Mouse (Mus musculus) CD4-positive, CD25-positive, alpha-beta regulatory T cell, adult 2 months (primary cell): Measurements from ENCODE around the gene Dact3.

Source experiments
- DNase-seq: peaks from one replicate; pipeline ENCODE4 v3.0.0-alpha.2; 2012; ENCODE audit warnings: low read depth, low spot score

The Dact3 gene

DNA sequence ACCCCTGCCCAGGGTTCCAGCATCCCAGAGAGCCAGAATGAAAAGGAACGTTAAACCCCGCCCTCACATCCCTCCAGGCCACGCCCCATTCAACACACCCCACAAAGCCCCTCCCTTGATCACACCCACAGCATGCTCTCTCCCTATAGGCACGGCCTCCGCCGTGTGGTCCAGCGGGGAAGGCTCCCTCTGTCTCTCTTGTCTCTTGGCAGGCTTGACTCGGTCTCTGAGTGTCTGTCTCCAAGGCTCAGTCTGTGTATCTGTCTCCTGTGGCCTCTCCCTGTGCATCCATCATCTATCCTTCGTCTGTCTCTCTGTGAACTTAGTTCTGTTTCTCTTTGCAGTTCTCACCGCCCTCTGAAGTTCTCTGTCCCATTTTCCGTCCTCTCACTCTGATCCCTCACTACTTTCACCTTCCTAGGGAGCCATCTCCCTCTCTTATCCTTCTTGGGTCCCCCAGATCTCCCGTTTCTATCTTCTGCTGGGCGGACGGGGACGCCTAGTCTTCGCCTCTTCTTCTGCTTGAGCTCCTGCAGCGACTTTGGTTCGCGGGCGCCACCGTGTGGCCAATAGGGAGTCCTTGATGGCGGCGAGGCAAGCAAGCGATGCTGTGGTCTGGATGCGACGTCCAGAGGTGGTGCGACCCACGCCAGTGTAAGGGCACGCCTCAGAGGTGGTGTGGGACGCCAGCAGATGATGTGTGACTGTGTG is 16.7 kb downstream of the Dact3 start, which contains the start of gene Gng8:
Gene Gng8 (plus strand): TSS at position 146 of the 711 bp plus-strand sequence.
- peak; percentile 93 for DNase-seq

GRCm38 (mm10) chr7:16892352-16892730 is 17.2 kb downstream of the Dact3 start:
- DNase-seq: no peak

GRCm38 (mm10) chr7:16893612-16894011 is 18.5 kb downstream of the Dact3 start:
- DNase-seq: no peak

DNA sequence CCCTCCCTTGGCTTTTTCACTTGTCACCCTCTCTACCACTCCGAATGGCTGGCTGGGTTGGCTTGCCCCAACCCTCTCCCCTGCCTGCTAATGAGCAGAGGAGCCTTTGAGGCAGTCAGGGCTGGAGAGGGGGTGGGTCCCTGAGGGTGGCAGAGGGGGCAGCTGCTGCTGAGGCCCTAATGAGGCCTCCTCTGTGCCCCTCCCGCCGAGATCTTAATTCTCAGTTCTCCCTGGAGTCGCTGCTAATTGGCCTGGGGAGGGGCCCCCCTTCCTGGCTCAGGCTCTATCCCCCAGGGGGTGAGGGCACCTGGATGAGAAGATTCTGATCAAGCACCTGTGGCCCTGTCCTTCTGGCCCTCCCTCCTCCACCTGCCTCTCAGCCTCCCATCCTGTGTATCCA is 19.2 kb downstream of the Dact3 start:
- no peak for DNase-seq

DNA sequence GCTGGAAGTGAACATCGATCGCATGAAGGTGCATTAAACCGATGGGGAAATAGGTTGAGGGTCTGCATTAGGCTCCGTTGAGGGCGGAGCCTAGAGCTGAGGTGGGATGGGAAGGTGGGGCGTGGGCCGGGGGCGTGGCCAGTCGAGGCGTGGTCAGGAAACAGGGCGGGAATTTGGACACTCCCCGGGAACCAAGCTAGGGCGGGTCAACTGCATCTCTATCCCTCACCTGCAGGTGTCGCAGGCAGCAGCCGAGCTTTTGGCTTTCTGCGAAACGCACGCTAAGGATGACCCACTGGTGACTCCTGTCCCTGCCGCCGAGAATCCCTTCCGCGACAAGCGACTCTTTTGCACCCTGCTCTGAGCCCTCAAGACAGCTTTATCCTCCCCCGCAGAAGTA is 19.9 kb downstream of the Dact3 start:
- peak; percentile 81 for DNase-seq

DNA sequence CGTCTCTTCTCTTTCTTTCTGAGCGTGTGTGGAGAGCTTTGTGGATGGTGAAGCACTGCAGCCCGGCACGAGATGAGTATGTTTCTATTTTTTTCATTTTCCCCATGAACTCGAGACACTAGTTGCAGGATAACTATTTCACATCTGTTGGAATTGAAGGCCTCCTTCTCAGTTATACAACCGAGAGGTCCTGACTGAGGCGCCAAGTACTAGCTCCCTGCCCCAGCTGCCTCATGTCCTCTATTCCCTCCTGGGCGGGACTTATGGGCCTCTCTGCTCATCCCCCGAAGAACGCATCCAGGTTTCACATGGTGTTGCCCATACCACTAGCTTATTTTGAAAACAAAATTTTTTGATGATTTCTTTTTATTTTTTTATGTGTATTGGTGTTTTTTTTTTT is 20.4 kb downstream of the Dact3 start:
- no peak for DNase-seq

- DNase-seq: no peak
These were observed 25.4 kb downstream of the Dact3 start for GRCm38 (mm10) chr7:16900526-16900925.

- no peak for DNase-seq
These were observed 28.4 kb downstream of the Dact3 start for GRCm38 (mm10) chr7:16903439-16903955.

- DNase-seq: no peak
These were observed 29.1 kb downstream of the Dact3 start for GRCm38 (mm10) chr7:16904120-16904675.

- peak; percentile 56 for DNase-seq
These were observed 30.4 kb downstream of the Dact3 start for GRCm38 (mm10) chr7:16905491-16906021.

DNA sequence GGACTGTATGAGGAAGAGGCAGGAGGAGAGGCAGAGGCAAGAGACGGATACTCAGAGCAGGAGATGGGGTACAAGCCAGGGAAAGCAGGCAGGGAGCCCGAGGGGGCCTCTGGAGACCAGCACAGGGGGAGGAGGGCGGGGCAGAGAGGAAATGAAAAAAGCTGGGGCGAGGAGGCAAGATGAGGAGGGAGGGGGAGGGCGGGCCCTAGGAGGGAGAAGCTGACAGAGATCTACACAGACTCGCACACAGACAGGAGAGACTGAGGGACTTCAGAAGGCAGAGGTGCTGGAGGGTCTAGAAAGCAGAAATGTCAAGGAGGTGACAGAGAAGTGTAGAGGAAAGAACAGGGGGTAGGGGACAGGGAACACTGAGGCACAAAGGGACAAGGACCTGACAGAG is 31.2 kb downstream of the Dact3 start, which contains the start of gene Ptgir:
Gene Ptgir (plus strand): TSS at position 210 of the 400 bp plus-strand sequence.
- peak; percentile 72 for DNase-seq

GRCm38 (mm10) chr7:16906889-16907559 is 31.9 kb downstream of the Dact3 start:
- no peak for DNase-seq

- peak; percentile 38 for DNase-seq
These were observed 32.7 kb downstream of the Dact3 start for GRCm38 (mm10) chr7:16907842-16908241.

DNA sequence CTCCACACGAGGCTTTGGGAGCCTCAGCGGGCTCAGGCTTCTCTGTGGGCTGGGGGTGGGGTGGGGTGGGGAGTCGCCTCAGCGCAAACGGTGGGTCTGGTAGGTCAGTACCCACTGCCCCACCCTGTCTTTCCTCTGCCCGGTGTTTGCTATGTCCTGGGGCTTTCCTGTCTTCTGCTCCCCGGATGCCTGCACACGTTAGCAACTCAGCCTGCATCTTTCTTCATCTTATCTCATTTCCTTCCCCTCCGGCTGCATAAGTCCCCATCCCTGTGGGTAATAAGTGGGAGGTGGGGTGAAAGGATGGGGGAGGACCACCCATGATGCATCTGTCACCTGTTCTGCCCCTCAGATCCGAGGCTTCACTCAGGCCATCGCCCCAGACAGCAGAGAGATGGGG is 33.2 kb downstream of the Dact3 start:
- DNase-seq: peak; percentile 43

GRCm38 (mm10) chr7:16908859-16909258 is 33.7 kb downstream of the Dact3 start:
- no peak for DNase-seq

GRCm38 (mm10) chr7:16909909-16910308 is 34.8 kb downstream of the Dact3 start:
- DNase-seq: no peak

DNA sequence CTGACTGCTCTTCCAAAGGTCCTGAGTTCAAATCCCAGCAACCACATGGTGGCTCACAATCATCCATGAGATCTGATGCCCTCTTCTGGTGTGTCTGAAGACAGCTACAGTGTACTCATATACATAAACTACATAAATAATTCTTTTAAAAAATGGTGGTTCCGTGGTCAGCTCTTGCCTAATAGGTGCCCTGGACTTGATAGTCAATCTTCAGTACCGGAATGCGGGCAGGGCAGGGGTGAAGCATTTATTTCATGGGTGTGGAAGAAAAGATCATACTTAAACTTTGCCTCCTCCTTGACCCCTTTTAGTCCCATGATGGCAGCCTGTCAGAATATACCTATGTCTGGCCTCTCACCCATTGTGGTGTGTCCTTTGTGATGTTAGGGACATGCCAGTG is 36.8 kb downstream of the Dact3 start:
- DNase-seq: no peak

DNA sequence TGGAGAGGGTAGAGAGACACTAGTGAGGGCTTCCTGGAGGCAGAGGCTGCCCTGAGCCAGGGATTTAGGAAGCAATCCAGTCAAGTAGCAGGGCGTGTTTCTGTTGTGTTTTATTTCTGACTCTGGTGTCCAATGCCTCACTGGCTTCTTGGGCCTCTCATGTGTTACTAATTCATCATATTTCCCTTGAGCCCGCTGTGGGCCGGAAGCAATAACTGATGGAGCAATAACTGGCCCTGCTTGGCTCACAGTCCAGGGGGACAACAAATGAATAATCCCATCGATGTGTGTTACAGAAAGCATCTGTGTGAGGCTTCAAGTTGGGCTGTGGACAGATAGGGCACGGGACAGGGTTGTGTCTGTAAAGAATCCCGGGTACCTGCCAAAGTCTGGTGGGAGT is 37.2 kb downstream of the Dact3 start:
- no peak for DNase-seq

- peak; percentile 86 for DNase-seq
These were observed 38.8 kb downstream of the Dact3 start for GRCm38 (mm10) chr7:16913806-16914452.

GRCm38 (mm10) chr7:16914453-16915343 is 39.6 kb downstream of the Dact3 start:
- DNase-seq: no peak
